ENCODE assay signal across 16 mouse cellular contexts in the genomic region with DNA sequence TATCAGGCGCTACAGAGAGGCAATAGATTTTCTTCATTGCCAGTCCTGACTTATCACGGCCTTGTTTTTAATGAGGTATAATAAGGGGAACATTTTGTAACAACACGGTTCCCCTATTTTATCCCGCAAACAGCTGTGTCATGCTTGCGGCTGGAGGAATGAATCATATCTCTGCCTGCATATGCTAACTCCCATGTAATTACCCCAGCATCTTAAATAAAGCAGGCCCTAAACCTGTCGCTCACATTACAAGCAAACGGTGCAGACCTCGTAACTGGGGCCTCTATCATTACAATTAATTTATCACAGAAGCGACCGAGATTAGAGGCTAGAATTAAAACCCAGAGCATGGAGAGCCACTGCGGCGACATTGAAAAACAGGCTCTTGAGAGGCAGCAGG.
DNase-seq lines count a peak whose midpoint lies in the region; ATAC-seq and TF ChIP-seq lines count a peak whose summit lies in the region.
"Had no signal": no experiment of that assay in that cellular context is flagged by ENCODE, and none has a peak within 500 bp of the region (broad histone marks: within the 10 kb centered on the region; RNA-seq: fewer than 3 reads in every experiment).

No protein-coding gene starts in this region.

- no peak for ATAC-seq in embryonic facial prominence, embryonic 14.5 days (ENCODE audit: low read depth)
- ATAC-seq in midbrain, embryonic 15.5 days (replicated peaks): peak; percentile 45
- no peak for ATAC-seq in midbrain, postnatal 0 days (ENCODE audit: low FRiP score)
- peak; percentile 97 for ATAC-seq in megakaryocyte, adult 5-6 weeks (ENCODE audit: poor library complexity, severe bottlenecking)
- ATAC-seq: intestine, postnatal 0 days had no signal

- DNase-seq in embryonic facial prominence, embryonic 14.5 days (ENCODE audit: low spot score): peak; percentile 12
- no peak for DNase-seq in embryonic facial prominence, embryonic 10.5 days (ENCODE audit: low spot score)
- no peak for DNase-seq in midbrain, postnatal 0 days (ENCODE audit: low spot score)
- DNase-seq in testis, postnatal 14 days (ENCODE audit: low spot score): no peak
- no peak for DNase-seq in frontal cortex, postnatal 10 days (ENCODE audit: low spot score in 2 of 2)
- no peak for DNase-seq in cerebellum, adult 11-12 months
- DNase-seq: embryo, embryonic 11 days; gastrocnemius, postnatal 14 days; heart, postnatal 10 days; right cerebral cortex, postnatal 14 days had no signal

- H3K27me3 ChIP-seq in embryonic facial prominence, embryonic 14.5 days (replicated peaks; ENCODE audit: control insufficient read depth, insufficient read depth, low read length): no peaks in the 10 kb centered on the region; the same call in 1 of the 2 replicates
- peaks cover 28% of the 10 kb centered on the region for H3K27me3 ChIP-seq in embryonic facial prominence, embryonic 10.5 days (replicated peaks; ENCODE audit: low read depth, poor library complexity, severe bottlenecking)
- peaks cover 20% of the 10 kb centered on the region for H3K27me3 ChIP-seq in midbrain, embryonic 15.5 days (replicated peaks)
- 0 out of 2 replicates have a peak, but pooled peaks cover 3% of the 10 kb centered on the region for H3K27me3 ChIP-seq in midbrain, postnatal 0 days (ENCODE audit: insufficient read depth, low read length)

- no peak overlapping the region for H3K4me3 ChIP-seq in embryonic facial prominence, embryonic 14.5 days (ENCODE audit: low read depth, low read length)
- no peak overlapping the region for H3K4me3 ChIP-seq in embryonic facial prominence, embryonic 10.5 days
- H3K4me3 ChIP-seq in midbrain, embryonic 15.5 days: no peak overlapping the region
- no peak overlapping the region for H3K4me3 ChIP-seq in midbrain, postnatal 0 days (ENCODE audit: low read depth, low read length)
- H3K4me3 ChIP-seq: left cerebral cortex, adult 2 months had no signal

- 45% methylated on average over 12 of the region's 12 CpGs for WGBS in embryonic facial prominence, embryonic 14.5 days
- WGBS in embryonic facial prominence, embryonic 10.5 days: 68% methylated on average over 12 of the region's 12 CpGs
- WGBS in midbrain, embryonic 15.5 days: 44% methylated on average over 12 of the region's 12 CpGs
- WGBS in midbrain, postnatal 0 days: 49% methylated on average over 12 of the region's 12 CpGs

- no peak overlapping the region for H3K9ac ChIP-seq in embryonic facial prominence, embryonic 14.5 days (ENCODE audit: low read depth, low read length)
- no peak overlapping the region for H3K9ac ChIP-seq in midbrain, embryonic 15.5 days
- H3K9ac ChIP-seq in midbrain, postnatal 0 days (replicated peaks; ENCODE audit: low read length, poor library complexity, severe bottlenecking): no peak overlapping the region

- H3K4me1 ChIP-seq in embryonic facial prominence, embryonic 14.5 days (ENCODE audit: control insufficient read depth, insufficient read depth, low read length): no peaks in the 10 kb centered on the region
- peaks cover 17% of the 10 kb centered on the region for H3K4me1 ChIP-seq in embryonic facial prominence, embryonic 10.5 days
- 0 out of 2 replicates have a peak, but pooled peaks cover 8% of the 10 kb centered on the region for H3K4me1 ChIP-seq in midbrain, embryonic 15.5 days
- H3K4me1 ChIP-seq in midbrain, postnatal 0 days (ENCODE audit: insufficient read depth, low read length): no peaks in the 10 kb centered on the region

- H3K9me3 ChIP-seq in embryonic facial prominence, embryonic 14.5 days (ENCODE audit: control insufficient read depth, low read length): no peaks in the 10 kb centered on the region
- H3K9me3 ChIP-seq in embryonic facial prominence, embryonic 10.5 days: no peaks in the 10 kb centered on the region
- no peaks in the 10 kb centered on the region for H3K9me3 ChIP-seq in midbrain, embryonic 15.5 days
- H3K9me3 ChIP-seq in midbrain, postnatal 0 days (ENCODE audit: low read length): no peaks in the 10 kb centered on the region
- H3K9me3 ChIP-seq: G1E had no signal

- H3K36me3 ChIP-seq in embryonic facial prominence, embryonic 14.5 days (ENCODE audit: control insufficient read depth, insufficient read depth, low read length): no peaks in the 10 kb centered on the region
- no peaks in the 10 kb centered on the region for H3K36me3 ChIP-seq in embryonic facial prominence, embryonic 10.5 days (replicated peaks)
- H3K36me3 ChIP-seq in midbrain, embryonic 15.5 days (replicated peaks): no peaks in the 10 kb centered on the region
- no peaks in the 10 kb centered on the region for H3K36me3 ChIP-seq in midbrain, postnatal 0 days (ENCODE audit: insufficient read depth, low read length)
- H3K36me3 ChIP-seq: G1E had no signal

- TF ChIP-seq CTCF in midbrain, postnatal 0 days (IDR thresholded peaks at IDR 0.05): no peak

- no peak overlapping the region for H3K4me2 ChIP-seq in embryonic facial prominence, embryonic 14.5 days (ENCODE audit: low read depth, low read length)
- no peak overlapping the region for H3K4me2 ChIP-seq in midbrain, embryonic 15.5 days
- H3K4me2 ChIP-seq in midbrain, postnatal 0 days (ENCODE audit: low read depth, low read length, poor library complexity, severe bottlenecking): no peak overlapping the region

- no peak overlapping the region for H3K27ac ChIP-seq in embryonic facial prominence, embryonic 14.5 days (replicated peaks; ENCODE audit: low read depth, low read length)
- no peak overlapping the region for H3K27ac ChIP-seq in embryonic facial prominence, embryonic 10.5 days (replicated peaks)
- H3K27ac ChIP-seq in midbrain, embryonic 15.5 days: no peak overlapping the region
- no peak overlapping the region for H3K27ac ChIP-seq in midbrain, postnatal 0 days (ENCODE audit: low read depth, low read length)
- H3K27ac ChIP-seq: left cerebral cortex, adult 2 months; stomach, postnatal 0 days had no signal

Comparison
In these comparisons a context has a peak if more than half of its experiments do, and no peak if none do; other contexts are left out.
1. ATAC-seq: peak in midbrain, embryonic 15.5 days (single experiment) and megakaryocyte, adult 5-6 weeks (single experiment); none in embryonic facial prominence, embryonic 14.5 days (single experiment) and midbrain, postnatal 0 days (single experiment).